Mouse (Mus musculus) telencephalon, adult 2 months (tissue): ENCODE data around the gene Iqcn.

ENCODE experiments used
- DNase-seq: peaks from one replicate; pipeline ENCODE4 v3.0.0-alpha.2; 2011; ENCODE audit warnings: low read depth, low spot score

The Iqcn gene

DNA sequence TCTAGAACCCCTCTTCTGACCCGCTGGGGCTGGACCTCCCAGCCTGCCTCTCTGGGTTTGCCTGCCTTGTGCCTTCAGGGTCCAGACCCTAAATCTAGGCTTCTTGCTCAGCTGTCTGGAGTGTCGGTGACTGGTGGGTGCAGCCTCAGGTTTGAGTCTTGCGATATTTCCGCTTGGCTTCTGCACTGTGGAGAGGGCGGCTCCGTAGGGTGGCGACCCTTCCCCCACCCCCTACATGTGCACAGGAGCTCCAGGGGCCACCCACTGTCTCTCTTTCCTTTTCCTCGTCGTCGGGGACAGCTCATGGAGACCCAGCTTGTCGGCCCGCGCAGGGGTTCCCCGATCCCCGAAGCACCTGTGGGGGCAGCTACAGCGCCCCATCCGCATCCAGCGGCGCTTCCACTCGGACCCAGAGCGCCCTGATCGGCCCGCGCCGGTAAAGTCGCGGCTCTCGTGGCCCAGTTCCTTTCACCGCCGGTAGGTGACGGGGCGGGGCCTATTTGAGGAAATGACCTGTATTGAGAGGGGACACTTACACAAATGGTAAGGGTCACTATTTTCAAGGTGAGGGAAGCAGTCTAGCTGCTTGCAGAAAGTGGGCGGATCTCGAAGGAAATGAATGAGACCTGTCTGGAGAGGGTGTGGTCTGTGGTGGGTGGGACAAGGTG is 26.7 kb downstream of the Iqcn start:
- no peak for DNase-seq

DNA sequence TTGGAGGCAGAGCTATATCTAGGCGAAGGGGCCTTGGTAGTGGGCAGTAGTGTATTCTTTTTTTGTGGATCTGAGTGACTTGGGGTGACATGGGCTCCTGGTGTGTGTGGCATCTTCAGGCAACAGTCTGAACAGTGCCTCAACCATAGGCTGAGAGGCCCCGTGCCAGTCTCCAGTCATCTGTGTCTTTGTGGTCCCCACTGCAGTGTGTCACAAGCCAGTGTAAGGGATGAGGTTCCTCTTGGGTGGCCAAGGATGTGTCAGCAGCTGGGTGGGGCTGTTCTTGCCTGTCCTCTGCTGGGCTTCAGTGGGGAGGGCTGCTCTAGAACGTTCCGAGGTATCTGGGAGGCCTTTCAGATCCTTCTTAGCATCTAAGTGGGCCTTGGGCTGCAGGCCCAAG is 27.7 kb downstream of the Iqcn start:
- DNase-seq, result no peak

DNA sequence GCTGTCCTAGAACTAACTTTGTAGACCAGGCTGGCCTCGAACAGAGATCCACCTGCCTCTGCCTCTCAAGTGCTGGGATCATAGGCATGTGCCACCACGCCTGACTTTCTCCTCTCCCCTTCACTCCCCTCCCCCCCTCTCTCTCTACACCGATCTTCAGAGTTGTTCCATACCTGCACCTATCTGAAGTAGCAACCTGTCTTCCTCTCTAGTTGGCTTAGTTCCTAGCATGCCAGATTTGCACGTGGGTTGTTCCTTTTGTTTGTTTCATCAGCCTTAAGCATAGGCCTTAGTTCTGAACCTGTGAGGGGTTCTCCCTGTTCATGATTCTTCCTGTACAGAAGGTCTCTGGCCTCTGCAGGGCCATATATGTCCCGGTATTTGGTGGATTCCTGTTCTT is 34.4 kb downstream of the Iqcn start:
- DNase-seq, result no peak

DNA sequence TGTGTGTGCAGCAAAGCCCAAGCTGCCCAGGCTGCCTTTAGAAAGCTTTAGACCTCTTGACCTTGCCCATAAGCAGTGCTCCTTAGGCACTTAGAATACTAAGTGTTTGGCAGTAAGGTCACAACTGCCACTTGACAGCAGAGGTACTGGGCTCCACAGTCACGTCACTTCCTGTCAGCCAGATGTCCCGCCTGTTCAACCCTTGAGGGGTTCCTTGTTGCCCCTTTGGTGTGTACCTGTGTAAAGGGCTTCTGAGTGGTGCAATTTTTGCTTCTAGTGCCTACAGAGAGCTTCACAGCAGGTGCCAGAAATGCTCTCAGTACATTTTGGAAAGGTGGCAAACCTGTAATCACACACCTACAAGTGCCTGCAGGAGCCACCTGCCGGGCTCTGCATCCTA is 35.0 kb downstream of the Iqcn start:
- no peak for DNase-seq

DNA sequence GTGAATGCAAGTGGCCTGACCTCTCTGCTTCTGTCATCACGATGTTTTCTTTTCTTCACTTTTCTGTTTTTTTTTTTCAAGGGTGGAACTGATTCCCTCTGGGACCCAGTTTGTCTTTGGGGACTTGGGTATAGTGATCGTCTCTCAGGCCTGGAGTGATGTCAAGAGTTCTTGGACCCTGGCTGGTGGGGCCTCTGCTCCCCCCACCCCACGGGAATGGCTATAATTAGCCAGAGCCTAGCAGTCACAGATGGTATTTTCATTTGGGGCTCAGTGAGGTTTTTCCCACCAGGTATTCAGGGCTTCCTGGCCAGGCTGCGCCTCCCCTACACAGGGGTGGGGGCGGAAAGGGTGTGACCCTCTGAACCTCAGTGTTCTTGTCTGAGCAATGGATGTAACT is 38.4 kb downstream of the Iqcn start:
- DNase-seq, result no peak

- DNase-seq, result no peak
These were observed 38.9 kb downstream of the Iqcn start for GRCm38 (mm10) chr8:70742176-70742575.

GRCm38 (mm10) chr8:70742981-70743655 is 39.9 kb downstream of the Iqcn start:
- no peak for DNase-seq

- no peak for DNase-seq
These were observed 40.7 kb downstream of the Iqcn start for GRCm38 (mm10) chr8:70743656-70744590.

DNA sequence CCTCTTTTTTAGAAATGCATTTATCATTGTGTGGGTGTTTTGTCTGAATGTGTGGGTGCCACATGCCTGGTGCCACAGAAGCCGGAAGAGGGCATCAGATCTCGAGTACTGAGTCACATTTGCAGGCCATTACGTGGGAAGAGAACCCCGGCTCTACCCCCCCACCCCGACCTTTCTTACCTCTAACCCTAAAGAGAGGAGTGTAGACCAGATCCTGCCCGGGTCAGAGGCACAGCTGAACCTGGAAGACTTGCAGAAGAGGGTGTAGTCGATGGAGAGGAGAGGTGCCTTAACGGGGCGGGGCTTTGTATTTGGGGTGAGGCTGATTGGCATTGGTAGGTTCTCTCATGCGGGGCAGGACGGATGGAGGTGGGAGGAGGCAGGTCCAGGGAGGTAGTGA is 41.5 kb downstream of the Iqcn start:
- no peak for DNase-seq

DNA sequence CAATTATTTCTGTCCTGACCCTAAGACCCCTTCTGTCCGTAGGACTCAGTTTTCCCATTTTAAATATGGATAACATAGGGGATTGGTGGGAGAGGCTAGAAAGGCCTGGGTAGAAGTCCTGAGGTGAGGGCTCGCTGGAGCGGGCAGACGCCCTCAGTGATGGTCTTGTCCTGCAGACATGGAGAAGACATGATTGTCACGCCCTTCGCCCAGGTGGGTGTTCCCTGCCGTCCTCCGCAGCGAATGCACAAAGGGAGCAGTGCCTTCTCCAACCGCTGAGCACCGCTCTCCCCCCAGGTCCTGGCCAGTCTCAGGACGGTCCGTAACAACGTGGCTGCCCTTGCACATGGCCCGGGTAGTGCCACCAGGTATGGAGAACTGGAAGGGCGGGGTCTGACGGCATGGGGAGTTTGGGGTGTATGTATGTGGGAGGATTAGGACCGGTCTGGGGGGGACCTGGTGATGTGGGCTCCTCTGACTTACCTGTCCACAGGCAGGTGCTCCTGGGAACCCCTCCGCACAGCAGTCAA is 42.5 kb downstream of the Iqcn start:
- DNase-seq, result no peak

- no peak for DNase-seq
These were observed 43.4 kb downstream of the Iqcn start for GRCm38 (mm10) chr8:70746676-70747075.

DNA sequence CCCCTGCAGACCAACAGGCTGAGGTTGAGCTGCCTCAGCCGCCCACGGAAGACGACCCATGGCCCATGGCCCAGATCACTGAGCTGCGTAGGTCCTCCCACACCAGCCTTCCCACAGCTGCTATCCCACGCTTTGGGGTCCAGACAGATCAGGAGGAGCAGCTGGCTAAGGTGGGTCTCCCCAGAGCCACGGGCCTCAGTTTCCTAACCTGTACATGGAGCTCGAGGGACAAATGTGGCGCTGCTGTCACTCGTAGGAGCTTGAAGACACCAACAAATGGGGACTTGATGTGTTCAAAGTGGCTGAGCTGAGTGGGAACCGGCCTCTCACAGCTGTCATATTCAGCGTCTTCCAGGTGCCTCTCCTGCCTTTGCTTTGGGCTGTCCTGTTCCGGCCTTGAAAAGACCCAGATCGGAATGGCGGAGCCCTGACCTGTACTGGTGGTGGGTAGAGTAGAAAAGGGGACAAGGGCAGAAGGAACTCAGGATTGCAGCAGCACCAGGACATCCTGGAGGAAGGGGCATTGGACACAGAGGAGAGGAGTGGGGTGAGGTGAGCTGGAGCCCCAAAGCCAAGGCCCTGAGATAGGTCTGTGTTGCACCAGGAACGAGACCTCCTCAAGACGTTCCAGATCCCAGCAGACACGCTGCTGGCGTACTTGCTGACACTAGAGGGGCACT is 44.1 kb downstream of the Iqcn start:
- DNase-seq, result no peak

- no peak for DNase-seq
These were observed 45.2 kb downstream of the Iqcn start for GRCm38 (mm10) chr8:70748246-70749096.

DNA sequence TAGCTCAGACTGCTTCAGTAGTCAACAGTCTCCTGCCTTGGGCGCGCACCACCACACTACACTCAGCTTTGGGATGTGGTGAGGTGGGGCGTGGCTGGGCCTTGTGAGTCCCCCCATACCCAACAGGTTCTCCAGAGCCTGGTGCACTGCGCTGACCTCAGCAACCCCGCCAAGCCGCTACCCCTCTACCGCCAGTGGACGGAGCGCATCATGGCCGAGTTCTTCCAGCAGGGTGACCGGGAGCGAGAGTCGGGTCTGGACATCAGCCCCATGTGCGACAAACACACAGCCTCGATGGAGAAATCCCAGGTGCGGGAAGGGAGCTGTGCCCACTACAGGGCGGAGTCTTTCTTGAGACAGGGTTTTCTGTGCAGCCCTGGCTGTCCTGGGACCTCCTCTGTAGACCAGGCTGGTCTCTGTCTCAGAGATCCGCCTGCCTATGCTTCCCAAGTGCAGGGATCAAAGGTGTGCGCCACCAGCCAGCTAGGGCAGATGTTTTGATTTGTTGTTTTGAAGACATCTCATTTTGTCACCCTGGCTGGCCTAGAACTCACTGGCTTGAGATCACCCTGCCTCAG is 45.9 kb downstream of the Iqcn start:
- DNase-seq, result no peak

DNA sequence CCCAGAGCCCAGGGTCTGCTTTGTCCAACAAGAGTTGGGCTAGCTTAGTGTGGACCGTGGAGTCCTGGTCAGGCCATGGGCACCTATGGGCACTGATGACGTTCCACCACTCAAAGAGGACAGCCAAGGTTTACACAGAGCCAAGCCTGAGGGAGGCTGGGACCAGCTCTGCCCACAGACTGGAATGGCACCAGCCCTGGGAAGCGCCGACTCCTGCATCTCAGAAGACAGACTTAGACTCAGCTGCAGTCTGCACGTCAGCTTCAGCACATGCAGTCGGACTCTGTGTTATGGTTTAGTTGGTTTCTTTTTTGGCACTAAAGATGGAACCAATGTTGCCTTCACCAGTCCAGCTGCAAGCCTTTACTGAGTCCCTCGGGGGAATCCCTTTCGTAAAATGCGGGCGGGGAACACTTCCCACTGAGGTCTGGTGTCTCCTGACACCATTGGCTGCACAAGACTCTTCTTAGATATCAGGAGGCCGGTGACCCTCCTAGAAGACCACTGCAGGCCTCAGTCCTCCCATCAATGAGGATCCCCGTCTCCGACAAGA is 46.9 kb downstream of the Iqcn start:
- DNase-seq, result no peak

- no peak for DNase-seq
These were observed 48.9 kb downstream of the Iqcn start for GRCm38 (mm10) chr8:70752000-70752764.

DNA sequence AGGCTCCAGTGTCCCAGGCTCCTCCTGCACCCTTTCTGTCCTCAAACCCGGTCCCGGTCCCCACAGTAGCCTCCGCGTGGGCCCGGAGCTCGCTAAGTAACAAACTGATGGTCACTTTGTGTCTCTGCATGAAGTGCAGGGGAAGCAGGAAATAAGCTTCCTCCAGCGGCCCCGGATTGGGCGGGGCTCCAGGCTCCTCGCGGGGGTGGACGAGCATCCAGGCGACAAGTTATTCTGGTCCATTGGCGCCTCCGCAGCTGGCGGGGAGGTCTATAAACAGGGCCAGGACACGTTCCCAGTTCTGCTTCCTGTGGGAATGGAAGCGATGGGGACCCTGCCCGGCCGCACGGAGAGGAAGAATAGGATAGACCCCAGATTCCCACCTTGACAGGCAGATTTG is 49.9 kb downstream of the Iqcn start:
- DNase-seq, result peak; percentile 79

DNA sequence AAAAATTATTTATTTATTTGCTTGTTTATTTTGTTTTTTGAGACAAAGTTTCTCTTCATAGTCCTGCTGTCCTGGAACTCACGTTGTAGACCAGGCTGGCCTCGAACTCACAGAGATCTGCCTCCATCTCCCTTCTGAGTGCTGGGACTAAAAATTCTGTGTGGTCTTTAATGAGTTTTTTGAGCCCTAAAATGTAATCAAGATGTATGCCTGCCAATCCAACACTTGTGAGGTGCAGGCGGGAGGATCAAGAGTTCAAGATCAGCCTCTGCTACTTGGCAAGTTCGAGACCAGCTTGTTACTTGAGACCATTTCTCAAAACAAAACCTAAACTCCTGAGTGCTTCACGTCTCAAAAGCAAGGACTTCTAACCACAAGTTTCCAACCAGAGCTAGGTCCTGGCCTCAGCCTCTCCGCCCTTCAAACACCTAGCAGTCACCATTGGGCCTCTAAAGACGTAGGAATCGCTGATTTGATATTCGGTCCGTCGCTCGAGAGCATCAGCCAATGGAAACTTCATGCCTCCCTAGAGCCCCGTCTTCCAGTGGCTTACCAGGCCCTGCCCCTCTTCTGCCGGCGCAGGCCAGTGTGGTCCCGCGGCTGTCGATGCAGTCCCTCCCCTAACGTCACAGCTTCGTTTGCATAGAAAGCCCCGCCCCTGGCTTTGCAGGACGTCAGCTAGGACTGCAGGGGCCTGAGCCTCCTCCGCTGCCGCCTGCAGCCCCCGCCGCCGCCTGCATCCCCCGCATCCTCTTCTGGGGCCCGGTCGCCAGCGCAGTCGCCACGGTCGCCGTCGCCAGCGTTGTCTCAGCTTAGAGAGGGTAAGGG is 51.0 kb downstream of the Iqcn start, which contains the start of gene Rab3a:
Gene Rab3a (plus strand): TSS at position 637 of the 828 bp plus-strand sequence.
- peak; percentile 99 for DNase-seq
